Mouse (Mus musculus): Measurements from ENCODE around the gene Cbfa2t3. TPM values are rescaled to one million over a fixed set of nuclear protein-coding genes. Genes with fewer than 3 reads are reported as not detected.
A peak's percentile ranks its signal among the peaks of the same experiment; 100 is the strongest.
"Not testable (repeated sequence)": the region's sequence is repeated elsewhere in the genome, so short reads cannot be mapped to it uniquely, and the experiment has no call there.

The Cbfa2t3 gene
- polyA plus RNA-seq, 1 experiment from 2014 or later: 4.8 TPM

- Histone ChIP-seq H3K4me3 (no peak overlapping the region), H3K4me2 (no peak overlapping the region), H3K4me1 (peaks cover 47% of the 10 kb centered on the region), H3K27ac (replicated peaks) (no peak overlapping the region; the same call in 1 of the 2 replicates), H3K9ac (no peak overlapping the region; the same call in 1 of the 2 replicates), H3K27me3 (replicated peaks) (0 out of 2 replicates have a peak, but pooled peaks cover 4% of the 10 kb centered on the region), H3K9me3 (no peaks in the 10 kb centered on the region), H3K36me3 (peaks cover 41% of the 10 kb centered on the region)
- 34% methylated on average over 14 of the region's 14 CpGs for WGBS
- no peak; the same call in 1 of the 2 replicates for ATAC-seq (ENCODE audit: extremely low read depth, insufficient number of reproducible peaks, low FRiP score, low TSS enrichment)
Measured at GRCm38 (mm10) chr8:122635878-122636802, 62.8 kb downstream of the Cbfa2t3 start.

GRCm38 (mm10) chr8:122633205-122633604 is 65.7 kb downstream of the Cbfa2t3 start:
- Histone ChIP-seq H3K4me3 (no peak overlapping the region), H3K4me1 (peaks cover 30% of the 10 kb centered on the region), H3K9me3 (no peaks in the 10 kb centered on the region), H3K27ac (replicated peaks) (no peak overlapping the region), H3K36me3 (peaks cover 41% of the 10 kb centered on the region), H3K4me2 (no peak overlapping the region), H3K27me3 (replicated peaks) (0 out of 2 replicates have a peak, but pooled peaks cover 9% of the 10 kb centered on the region), H3K9ac (no peak overlapping the region)
- no peak for ATAC-seq (ENCODE audit: extremely low read depth, insufficient number of reproducible peaks, low FRiP score, low TSS enrichment)
- WGBS: 91% methylated on average over 14 of the region's 14 CpGs

GRCm38 (mm10) chr8:122632134-122632533 is 66.8 kb downstream of the Cbfa2t3 start:
- not testable (repeated sequence) for H3K27ac ChIP-seq (replicated peaks); H3K4me2 ChIP-seq; H3K4me3 ChIP-seq; ATAC-seq (ENCODE audit: extremely low read depth, insufficient number of reproducible peaks, low FRiP score, low TSS enrichment); H3K9ac ChIP-seq; H3K9me3 ChIP-seq; H3K27me3 ChIP-seq (replicated peaks)
- Histone ChIP-seq H3K4me1 (peaks cover 29% of the 10 kb centered on the region), H3K36me3 (peaks cover 38% of the 10 kb centered on the region)
- WGBS: 73% methylated on average over 3 of the region's 3 CpGs

GRCm38 (mm10) chr8:122630696-122631095 is 68.2 kb downstream of the Cbfa2t3 start:
- Histone ChIP-seq H3K9me3 (no peaks in the 10 kb centered on the region), H3K27me3 (replicated peaks) (peaks cover 9% of the 10 kb centered on the region; the same call in 1 of the 2 replicates), H3K4me2 (peak overlapping the region; percentile 59), H3K4me1 (peaks cover 14% of the 10 kb centered on the region), H3K4me3 (peak overlapping the region; percentile 36), H3K36me3 (peaks cover 38% of the 10 kb centered on the region), H3K9ac (peak overlapping the region; percentile 64), H3K27ac (replicated peaks) (no peak overlapping the region)
- no peak for ATAC-seq (ENCODE audit: extremely low read depth, insufficient number of reproducible peaks, low FRiP score, low TSS enrichment)
- WGBS: 45% methylated on average over 22 of the region's 22 CpGs

- no peak for ATAC-seq (ENCODE audit: extremely low read depth, insufficient number of reproducible peaks, low FRiP score, low TSS enrichment)
- Histone ChIP-seq H3K27me3 (replicated peaks) (peaks cover 9% of the 10 kb centered on the region; the same call in 1 of the 2 replicates), H3K27ac (replicated peaks) (no peak overlapping the region), H3K9me3 (no peaks in the 10 kb centered on the region), H3K9ac (no peak overlapping the region), H3K4me3 (no peak overlapping the region), H3K4me1 (peaks cover 11% of the 10 kb centered on the region; the same call in 1 of the 2 replicates), H3K36me3 (peaks cover 26% of the 10 kb centered on the region), H3K4me2 (no peak overlapping the region)
- 59% methylated on average over 10 of the region's 10 CpGs for WGBS
Measured at GRCm38 (mm10) chr8:122629388-122629787, 69.5 kb downstream of the Cbfa2t3 start.

- Histone ChIP-seq H3K9ac (no peak overlapping the region), H3K4me3 (no peak overlapping the region), H3K27ac (replicated peaks) (no peak overlapping the region), H3K36me3 (peaks cover 7% of the 10 kb centered on the region), H3K4me1 (peaks cover 16% of the 10 kb centered on the region; the same call in 1 of the 2 replicates), H3K9me3 (no peaks in the 10 kb centered on the region), H3K4me2 (no peak overlapping the region), H3K27me3 (replicated peaks) (peaks cover 9% of the 10 kb centered on the region; the same call in 1 of the 2 replicates)
- WGBS: 78% methylated on average over 2 of the region's 2 CpGs
- no peak for ATAC-seq (ENCODE audit: extremely low read depth, insufficient number of reproducible peaks, low FRiP score, low TSS enrichment)
Measured at GRCm38 (mm10) chr8:122626896-122627295, 72.0 kb downstream of the Cbfa2t3 start.

GRCm38 (mm10) chr8:122625811-122626210 is 73.1 kb downstream of the Cbfa2t3 start:
- no peaks in the 10 kb centered on the region for H3K9me3 ChIP-seq
- no peak for ATAC-seq (ENCODE audit: extremely low read depth, insufficient number of reproducible peaks, low FRiP score, low TSS enrichment)
- no peak overlapping the region for H3K9ac ChIP-seq
- no peak overlapping the region for H3K4me3 ChIP-seq
- H3K4me2 ChIP-seq: no peak overlapping the region
- H3K27ac ChIP-seq (replicated peaks): no peak overlapping the region
- peaks cover 13% of the 10 kb centered on the region; the same call in 1 of the 2 replicates for H3K4me1 ChIP-seq
- peaks cover 7% of the 10 kb centered on the region for H3K36me3 ChIP-seq
- 77% methylated on average over 9 of the region's 9 CpGs for WGBS
- H3K27me3 ChIP-seq (replicated peaks): peaks cover 9% of the 10 kb centered on the region; the same call in 1 of the 2 replicates

GRCm38 (mm10) chr8:122624653-122625052 is 74.3 kb downstream of the Cbfa2t3 start:
- no peak overlapping the region for H3K4me3 ChIP-seq
- H3K9ac ChIP-seq: no peak overlapping the region
- no peaks in the 10 kb centered on the region for H3K9me3 ChIP-seq
- no peak for ATAC-seq (ENCODE audit: extremely low read depth, insufficient number of reproducible peaks, low FRiP score, low TSS enrichment)
- H3K4me1 ChIP-seq: 0 out of 2 replicates have a peak, but pooled peaks cover 7% of the 10 kb centered on the region
- 61% methylated on average over 5 of the region's 5 CpGs for WGBS
- no peaks in the 10 kb centered on the region for H3K36me3 ChIP-seq
- peaks cover 3% of the 10 kb centered on the region; the same call in 1 of the 2 replicates for H3K27me3 ChIP-seq (replicated peaks)
- no peak overlapping the region for H3K4me2 ChIP-seq
- 0 out of 2 replicates have a peak overlapping the region, but pooled peaks have one; percentile 8 for H3K27ac ChIP-seq (replicated peaks)

GRCm38 (mm10) chr8:122623844-122624642 is 74.9 kb downstream of the Cbfa2t3 start:
- H3K9me3 ChIP-seq: no peaks in the 10 kb centered on the region
- 70% methylated on average over 17 of the region's 17 CpGs for WGBS
- no peak overlapping the region for H3K4me2 ChIP-seq
- no peaks in the 10 kb centered on the region for H3K36me3 ChIP-seq
- no peak overlapping the region for H3K4me3 ChIP-seq
- H3K27ac ChIP-seq (replicated peaks): 0 out of 2 replicates have a peak overlapping the region, but pooled peaks have one; percentile 8
- ATAC-seq (ENCODE audit: extremely low read depth, insufficient number of reproducible peaks, low FRiP score, low TSS enrichment): no peak
- H3K27me3 ChIP-seq (replicated peaks): no peaks in the 10 kb centered on the region; the same call in 1 of the 2 replicates
- H3K9ac ChIP-seq: no peak overlapping the region
- H3K4me1 ChIP-seq: 0 out of 2 replicates have a peak, but pooled peaks cover 7% of the 10 kb centered on the region

GRCm38 (mm10) chr8:122622727-122623126 is 76.2 kb downstream of the Cbfa2t3 start, which contains the start of gene Pabpn1l:
Gene Pabpn1l (minus strand): TSS chr8:122622739.
- WGBS: 66% methylated on average over 6 of the region's 6 CpGs
- Histone ChIP-seq H3K9me3 (no peaks in the 10 kb centered on the region), H3K27me3 (replicated peaks) (no peaks in the 10 kb centered on the region; the same call in 1 of the 2 replicates), H3K4me3 (no peak within 1 kb of the TSS), H3K36me3 (no peaks in the 10 kb centered on the region), H3K27ac (replicated peaks) (no peak within 1 kb of the TSS), H3K9ac (no peak within 1 kb of the TSS), H3K4me2 (no peak within 1 kb of the TSS), H3K4me1 (peaks cover 12% of the 10 kb centered on the region)
- no peak for ATAC-seq (ENCODE audit: extremely low read depth, insufficient number of reproducible peaks, low FRiP score, low TSS enrichment)

GRCm38 (mm10) chr8:122620446-122620845 is 78.5 kb downstream of the Cbfa2t3 start:
- Histone ChIP-seq H3K27me3 (replicated peaks) (no peaks in the 10 kb centered on the region; the same call in 1 of the 2 replicates), H3K4me1 (peaks cover 26% of the 10 kb centered on the region), H3K4me3 (no peak overlapping the region), H3K9ac (no peak overlapping the region), H3K27ac (replicated peaks) (no peak overlapping the region), H3K4me2 (no peak overlapping the region), H3K9me3 (no peaks in the 10 kb centered on the region), H3K36me3 (peaks cover 2% of the 10 kb centered on the region)
- WGBS: 30% methylated on average over 5 of the region's 5 CpGs
- no peak for ATAC-seq (ENCODE audit: extremely low read depth, insufficient number of reproducible peaks, low FRiP score, low TSS enrichment)
